Mouse (Mus musculus) heart, embryonic 12.5 days (tissue): ENCODE results near the gene Nek9. TPM values are rescaled to one million over a fixed set of nuclear protein-coding genes. Genes with fewer than 3 reads are reported as not detected.
A peak's percentile ranks its signal among the peaks of the same experiment; 100 is the strongest.

Source experiments
- ATAC-seq: fragments of 200-750 bp; cut with Nextera tagmentation; 2 replicates; pipeline ENCODE4 v1.8.0; 2017; ENCODE audit warnings: moderate TSS enrichment, moderate library complexity; ENCODE audit not compliant: insufficient number of reproducible peaks, low FRiP score
- H3K27ac ChIP-seq: fragments of 300-500 bp; sonication (generic); 2 replicates; pipeline ENCODE4 v1.5.1; 2016; ENCODE audit warnings: mild to moderate bottlenecking, moderate library complexity; ENCODE audit not compliant: poor library complexity, severe bottlenecking
- H3K27me3 ChIP-seq: fragments of 300-500 bp; sonication (generic); replicated peaks from 2 replicates; pipeline ENCODE4 v1.6.1; 2016; ENCODE audit warnings: mild to moderate bottlenecking, moderate library complexity
- H3K36me3 ChIP-seq: fragments of 300-500 bp; sonication (generic); 2 replicates; pipeline ENCODE4 v1.6.1; 2016; ENCODE audit warnings: mild to moderate bottlenecking, moderate library complexity
- H3K4me1 ChIP-seq: fragments of 300-500 bp; sonication (generic); replicated peaks from 2 replicates; pipeline ENCODE4 v1.6.1; 2016; ENCODE audit warnings: mild to moderate bottlenecking
- H3K4me2 ChIP-seq: fragments of 300-500 bp; sonication (generic); 2 replicates; pipeline ENCODE4 v1.6.1; 2016; ENCODE audit warnings: mild to moderate bottlenecking, moderate library complexity
- H3K4me3 ChIP-seq: fragments of 300-500 bp; sonication (generic); 2 replicates; pipeline ENCODE4 v1.5.1; 2016; ENCODE audit warnings: mild to moderate bottlenecking
- H3K9ac ChIP-seq: fragments of 300-500 bp; sonication (generic); 2 replicates; pipeline ENCODE4 v1.6.1; 2016; ENCODE audit warnings: mild to moderate bottlenecking, moderate library complexity
- H3K9me3 ChIP-seq: fragments of 300-500 bp; sonication (generic); replicated peaks from 2 replicates; pipeline ENCODE4 v1.6.1; 2016; ENCODE audit warnings: mild to moderate bottlenecking, moderate library complexity
- WGBS: fragments of 180-500 bp; shearing (Covaris S2); methylation state at CpG from one replicate; pipeline ENCODE4 v1.1.7; 2016; 5-methylcytosine and 5-hydroxymethylcytosine counted together
- polyA plus RNA-seq: library from polyadenylated mRNA; unstranded; fragments of >200 nt; fragmentation: Nextera tagmentation; extraction: Ambion mirVana; gene quantifications from 2 replicates; pipeline ENCODE4 v1.2.1, GENCODE M21; 2016

The Nek9 gene
- polyA plus RNA-seq, 1 experiment from 2014 or later = 33.8 TPM

DNA sequence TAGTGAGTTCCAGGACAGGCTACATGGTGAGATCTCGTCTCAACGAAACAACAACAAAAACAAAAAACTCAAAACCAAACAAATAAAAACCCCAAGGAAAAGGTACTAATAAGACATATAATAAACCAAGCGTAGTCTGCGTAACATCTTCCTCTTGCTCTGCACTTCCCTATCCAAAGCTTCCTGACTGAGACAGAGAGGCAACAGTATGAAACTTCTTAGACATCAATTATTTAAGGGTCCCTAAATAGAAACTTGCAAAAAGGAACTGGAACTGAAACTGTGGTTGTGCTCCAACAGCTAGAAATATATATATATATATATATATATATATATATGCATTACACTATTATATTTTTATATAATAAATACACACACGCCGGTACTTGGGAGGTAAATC is 6.4 kb upstream of the Nek9 start:
- 90% methylated on average over 6 of the region's 6 CpGs for WGBS
- Histone ChIP-seq H3K9ac (no peak overlapping the region), H3K36me3 (peaks cover 42% of the 10 kb centered on the region), H3K4me1 (peaks cover 19% of the 10 kb centered on the region), H3K4me2 (no peak overlapping the region), H3K9me3 (no peaks in the 10 kb centered on the region), H3K4me3 (no peak overlapping the region), H3K27me3 (no peaks in the 10 kb centered on the region), H3K27ac (no peak overlapping the region)
- ATAC-seq = no peak

DNA sequence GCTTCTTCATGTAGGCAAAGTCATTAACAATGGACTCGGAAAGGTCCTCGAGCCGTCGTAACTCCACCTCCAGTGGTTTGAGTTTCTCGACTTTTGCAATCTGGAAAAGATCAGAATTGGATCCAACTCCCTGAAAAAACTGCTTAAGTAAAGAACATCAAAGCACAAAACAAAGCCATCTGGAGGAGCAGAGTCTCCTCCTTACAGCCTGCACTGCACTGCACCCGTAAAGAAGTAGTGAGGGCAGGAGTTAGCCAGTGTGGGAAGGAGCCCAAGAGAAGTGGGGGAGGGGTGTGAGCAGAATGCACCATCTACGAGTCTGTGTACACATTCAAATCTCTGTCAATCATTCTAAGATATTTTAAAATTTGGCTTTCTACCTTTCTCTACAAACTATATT is 5.1 kb upstream of the Nek9 start:
- H3K27ac ChIP-seq = no peak overlapping the region
- WGBS = 79% methylated on average over 7 of the region's 7 CpGs
- ATAC-seq = no peak

DNA sequence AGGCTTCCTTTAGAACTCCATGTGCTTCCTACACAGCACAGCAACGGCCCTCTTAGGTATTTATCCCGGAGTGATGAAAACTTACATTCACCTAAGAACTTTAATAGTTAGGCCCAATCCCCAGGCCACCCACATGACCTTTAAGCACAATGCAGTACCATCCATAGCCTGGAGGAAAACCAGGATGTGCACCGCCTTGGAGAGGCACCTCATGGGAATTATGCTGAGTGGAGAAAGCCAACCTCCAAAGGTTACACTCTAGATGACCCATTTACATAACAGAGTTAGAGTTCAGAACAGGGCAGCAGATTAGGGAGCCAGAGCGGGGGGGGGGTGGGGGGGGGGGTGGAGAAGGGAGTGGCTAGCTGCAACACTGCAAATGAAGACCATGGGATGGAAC is 3.1 kb upstream of the Nek9 start:
- Histone ChIP-seq H3K9ac (no peak overlapping the region), H3K9me3 (no peaks in the 10 kb centered on the region), H3K27me3 (no peaks in the 10 kb centered on the region), H3K27ac (no peak overlapping the region), H3K36me3 (peaks cover 26% of the 10 kb centered on the region), H3K4me2 (no peak overlapping the region), H3K4me1 (peaks cover 26% of the 10 kb centered on the region), H3K4me3 (no peak overlapping the region)
- no peak for ATAC-seq
- WGBS = 84% methylated on average over 4 of the region's 4 CpGs

More for the DNA sequence above, 5.1 kb upstream of the Nek9 start:
- peaks cover 26% of the 10 kb centered on the region for H3K4me1 ChIP-seq
- H3K9ac ChIP-seq = no peak overlapping the region
- H3K36me3 ChIP-seq = peaks cover 39% of the 10 kb centered on the region
- H3K4me2 ChIP-seq = no peak overlapping the region
- no peak overlapping the region for H3K4me3 ChIP-seq
- no peaks in the 10 kb centered on the region for H3K9me3 ChIP-seq
- no peaks in the 10 kb centered on the region for H3K27me3 ChIP-seq

DNA sequence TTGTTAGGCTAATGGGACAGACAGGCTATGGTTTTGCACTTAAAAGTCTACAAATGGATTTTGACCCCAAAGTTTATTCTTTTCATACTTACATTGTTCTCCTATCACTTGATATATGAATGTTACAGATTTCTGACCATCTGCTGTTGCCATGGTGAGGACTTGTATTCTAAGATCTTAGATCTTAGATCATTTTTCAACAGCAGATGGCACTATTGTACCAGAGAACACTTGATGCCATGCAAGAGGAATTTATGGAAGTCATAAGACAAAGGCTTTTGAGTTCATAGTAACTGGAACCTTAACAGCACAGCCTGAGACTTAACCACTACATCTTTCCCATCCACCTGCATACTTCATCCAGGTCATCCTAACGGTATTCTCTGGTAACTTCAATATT is 2.0 kb upstream of the Nek9 start:
- no peak for ATAC-seq
- Histone ChIP-seq H3K27me3 (no peaks in the 10 kb centered on the region), H3K4me3 (no peak overlapping the region), H3K27ac (0 out of 2 replicates have a peak overlapping the region, but pooled peaks have one; percentile 6), H3K9ac (no peak overlapping the region), H3K9me3 (no peaks in the 10 kb centered on the region), H3K4me1 (peaks cover 31% of the 10 kb centered on the region), H3K4me2 (no peak overlapping the region), H3K36me3 (peaks cover 30% of the 10 kb centered on the region)
- WGBS = 55% methylated on average over 1 of the region's 1 CpGs

DNA sequence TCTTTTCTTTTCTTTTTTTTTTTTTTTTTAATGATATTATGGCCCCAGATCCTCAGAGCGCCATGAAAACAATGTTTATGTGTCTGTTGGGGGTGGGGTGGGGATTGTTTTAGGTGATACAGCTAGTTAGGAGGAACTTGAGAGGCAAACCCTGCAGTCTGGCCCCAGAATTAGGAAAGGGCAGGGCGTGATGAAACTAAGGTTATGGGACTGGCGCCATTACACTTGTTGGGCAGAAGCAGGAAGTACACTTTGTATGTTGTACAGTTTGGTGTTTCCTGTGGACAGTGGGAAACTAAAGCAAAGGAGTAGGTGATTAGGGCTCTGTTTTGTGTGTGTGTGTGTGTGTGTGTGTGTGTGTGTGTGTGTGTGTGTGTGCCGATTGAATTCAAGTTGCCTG is 785 bp upstream of the Nek9 start:
- Histone ChIP-seq H3K36me3 (peaks cover 35% of the 10 kb centered on the region), H3K9me3 (no peaks in the 10 kb centered on the region), H3K4me1 (peaks cover 31% of the 10 kb centered on the region), H3K4me2 (peak overlapping the region; percentile 76), H3K27me3 (no peaks in the 10 kb centered on the region), H3K4me3 (peak overlapping the region; percentile 91), H3K27ac (no peak overlapping the region), H3K9ac (0 out of 2 replicates have a peak overlapping the region, but pooled peaks have one; percentile 7)
- ATAC-seq = no peak
- WGBS = 34% methylated on average over 4 of the region's 4 CpGs

DNA sequence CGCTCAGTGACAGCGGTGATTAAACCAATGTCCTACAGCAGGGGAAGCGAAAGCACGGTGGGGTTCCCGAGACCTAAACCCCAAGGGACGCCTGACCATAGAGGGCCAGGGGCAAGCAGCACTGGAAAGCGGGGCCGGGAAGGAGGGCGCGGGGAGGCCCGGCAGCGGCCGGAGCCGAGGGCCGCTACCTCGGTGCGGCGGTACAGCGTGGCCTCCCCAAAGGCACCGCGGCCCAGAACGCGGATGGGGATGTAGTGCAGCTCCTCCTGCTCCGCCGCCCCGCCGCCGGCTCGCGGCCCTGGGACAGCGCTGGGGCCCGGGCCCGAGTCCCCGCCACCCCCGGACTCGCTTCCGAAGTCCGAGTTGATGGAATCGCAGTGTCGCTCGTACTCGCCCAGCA is 347 bp downstream of the Nek9 start:
- Histone ChIP-seq H3K27me3 (no peaks in the 10 kb centered on the region), H3K9ac (peak overlapping the region; percentile 99), H3K27ac (peak overlapping the region; percentile 95), H3K9me3 (no peaks in the 10 kb centered on the region), H3K36me3 (peaks cover 41% of the 10 kb centered on the region), H3K4me3 (peak overlapping the region; percentile 91), H3K4me1 (peaks cover 27% of the 10 kb centered on the region), H3K4me2 (peak overlapping the region; percentile 76)
- WGBS = 0% methylated on average over 29 of the region's 42 CpGs
- ATAC-seq = peak; percentile 65

DNA sequence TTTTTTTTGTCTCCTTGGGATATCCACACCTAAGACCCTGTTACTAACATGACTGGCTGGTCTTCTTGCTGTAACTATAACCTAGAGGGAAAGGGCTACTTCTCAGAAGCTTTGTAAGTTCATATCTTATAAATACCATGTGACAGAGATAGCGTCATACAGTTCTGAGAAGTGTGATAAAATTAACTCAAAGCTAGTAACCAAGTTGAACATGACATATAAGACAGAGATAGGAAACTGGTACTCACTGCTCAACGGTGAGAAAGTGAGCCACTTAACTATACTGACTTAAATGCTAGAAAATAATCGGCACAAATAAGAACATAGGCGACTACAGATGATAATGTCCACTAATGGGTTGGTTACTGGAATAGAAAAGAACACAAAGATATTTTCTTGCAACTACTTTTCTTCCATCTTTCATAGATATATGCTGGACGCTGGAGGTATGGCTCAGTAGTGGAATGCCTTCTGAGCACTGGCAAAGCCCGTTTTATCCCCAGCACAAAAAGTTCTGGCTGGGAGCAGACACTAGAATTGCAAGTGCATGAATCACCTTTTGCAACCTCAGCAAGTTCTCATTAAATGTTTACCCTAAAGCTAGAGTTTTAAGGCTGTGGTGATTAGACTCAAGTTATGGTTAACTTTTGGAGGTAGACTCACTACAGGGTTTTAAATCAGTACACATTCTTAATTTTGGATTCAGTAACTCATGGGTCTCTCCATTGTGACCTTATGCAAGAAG is 1.4 kb downstream of the Nek9 start:
- Histone ChIP-seq H3K9me3 (no peaks in the 10 kb centered on the region), H3K4me3 (peak overlapping the region; percentile 91; the same call in 1 of the 2 replicates), H3K27me3 (no peaks in the 10 kb centered on the region), H3K4me1 (peaks cover 27% of the 10 kb centered on the region), H3K36me3 (peaks cover 44% of the 10 kb centered on the region), H3K27ac (no peak overlapping the region), H3K9ac (peak overlapping the region; percentile 14; the same call in 1 of the 2 replicates), H3K4me2 (peak overlapping the region; percentile 76)
- no peak for ATAC-seq
- WGBS = 57% methylated on average over 6 of the region's 6 CpGs

DNA sequence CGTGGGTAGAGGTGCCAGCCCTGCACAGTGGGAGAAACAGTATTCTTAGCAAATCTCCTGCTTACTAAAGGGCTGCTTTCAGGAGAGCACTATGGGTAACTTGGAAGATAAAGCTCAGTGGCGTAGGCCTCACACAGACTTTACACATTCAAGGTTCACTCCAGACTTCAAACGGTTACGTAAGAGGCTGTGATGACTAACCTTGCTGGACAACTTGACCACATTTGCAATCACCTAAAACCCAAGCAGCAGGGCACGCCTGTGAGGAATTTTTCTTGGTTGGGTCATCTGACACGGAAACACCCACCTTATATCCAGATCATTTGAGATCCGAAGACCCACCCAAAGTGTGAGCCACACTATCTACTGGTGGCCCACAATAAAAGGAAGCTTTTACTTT is 9.0 kb downstream of the Nek9 start:
- 88% methylated on average over 7 of the region's 7 CpGs for WGBS
- Histone ChIP-seq H3K9ac (no peak overlapping the region), H3K9me3 (no peaks in the 10 kb centered on the region), H3K27me3 (no peaks in the 10 kb centered on the region), H3K27ac (no peak overlapping the region), H3K4me2 (no peak overlapping the region), H3K4me1 (no peaks in the 10 kb centered on the region), H3K36me3 (peaks cover 82% of the 10 kb centered on the region), H3K4me3 (no peak overlapping the region)
- ATAC-seq = no peak

DNA sequence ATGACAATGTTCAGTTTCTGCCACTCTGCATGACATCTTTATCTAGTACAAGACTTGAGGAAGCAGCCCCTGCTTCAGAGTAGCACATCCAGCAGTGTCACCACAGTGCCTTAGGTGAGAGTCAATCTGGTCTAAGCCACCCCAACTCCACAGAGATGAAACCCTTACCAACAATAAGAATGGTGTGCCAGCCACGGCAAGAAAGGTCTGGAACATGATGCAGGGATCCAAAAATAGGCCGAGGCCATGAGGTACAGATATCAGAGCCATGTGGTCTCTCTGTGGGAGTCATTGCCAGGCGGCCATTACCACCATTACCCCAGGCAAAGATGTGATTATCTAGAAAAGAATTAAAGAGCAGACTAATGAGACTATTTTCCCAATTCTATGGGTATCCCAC is 30.5 kb downstream of the Nek9 start:
- no peak for ATAC-seq
- Histone ChIP-seq H3K9ac (no peak overlapping the region), H3K4me3 (no peak overlapping the region), H3K27me3 (no peaks in the 10 kb centered on the region), H3K4me2 (no peak overlapping the region), H3K36me3 (peaks cover 96% of the 10 kb centered on the region), H3K27ac (no peak overlapping the region), H3K9me3 (no peaks in the 10 kb centered on the region), H3K4me1 (peaks cover 7% of the 10 kb centered on the region)
- 44% methylated on average over 3 of the region's 3 CpGs for WGBS

DNA sequence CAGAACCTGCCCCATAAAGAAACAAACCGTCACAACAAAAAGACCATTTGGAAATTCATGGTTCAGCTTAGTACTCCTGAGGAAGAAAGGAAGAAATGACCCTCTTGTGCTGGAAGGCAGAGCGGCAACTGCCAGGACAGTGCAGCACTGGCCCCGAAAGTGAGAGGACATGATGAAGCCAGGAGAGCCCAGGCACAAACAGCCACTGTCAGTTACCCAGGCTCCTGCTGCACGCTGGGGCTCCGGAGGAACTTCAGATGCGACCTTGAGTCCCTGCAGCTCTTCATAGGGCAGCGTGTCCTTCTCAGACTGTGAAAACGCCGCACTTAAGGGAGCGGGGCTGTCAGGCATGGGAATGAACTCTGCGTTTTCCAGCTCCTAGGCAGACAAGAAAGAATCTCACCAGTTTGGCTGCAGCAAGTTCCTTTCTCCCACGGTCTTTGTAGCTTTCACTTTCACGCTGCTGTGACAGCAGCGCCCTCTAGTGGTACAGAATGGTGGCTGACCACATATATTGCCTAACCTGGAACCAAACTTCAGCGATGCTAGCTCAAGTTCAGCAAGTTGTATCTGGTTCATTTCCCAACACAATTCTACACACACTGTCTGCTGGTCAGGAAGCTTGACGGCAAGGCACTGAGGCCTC is 33.8 kb downstream of the Nek9 start:
- H3K4me3 ChIP-seq = peak overlapping the region; percentile 18; the same call in 1 of the 2 replicates
- peak; percentile 44 for ATAC-seq
- no peaks in the 10 kb centered on the region for H3K27me3 ChIP-seq
- WGBS = 43% methylated on average over 16 of the region's 16 CpGs
- peaks cover 7% of the 10 kb centered on the region for H3K4me1 ChIP-seq
- peak overlapping the region; percentile 44; the same call in 1 of the 2 replicates for H3K27ac ChIP-seq
- peak overlapping the region; percentile 53; the same call in 1 of the 2 replicates for H3K9ac ChIP-seq
- H3K9me3 ChIP-seq = no peaks in the 10 kb centered on the region
- peaks cover 94% of the 10 kb centered on the region for H3K36me3 ChIP-seq
- peak overlapping the region; percentile 51 for H3K4me2 ChIP-seq

DNA sequence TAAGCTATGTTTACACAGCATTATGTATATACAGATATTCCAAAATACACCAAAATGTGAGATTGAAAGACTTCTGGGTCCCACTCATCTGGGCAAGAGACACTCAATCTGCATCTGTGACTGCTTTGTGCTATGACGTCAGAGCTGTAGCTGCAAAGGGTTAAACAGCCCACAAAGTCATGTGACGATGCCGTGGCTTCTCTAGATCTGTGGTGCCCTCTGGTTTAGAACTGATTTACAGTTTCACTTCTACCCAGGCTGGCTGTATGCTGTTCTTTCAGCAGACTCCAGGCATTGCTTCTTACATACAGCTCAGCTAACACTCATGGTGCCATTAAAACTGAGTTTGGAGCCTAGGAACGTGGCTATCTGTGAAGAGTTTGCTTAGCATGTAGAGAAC is 34.4 kb downstream of the Nek9 start:
- H3K4me3 ChIP-seq = no peak overlapping the region
- no peak overlapping the region for H3K27ac ChIP-seq
- no peaks in the 10 kb centered on the region for H3K27me3 ChIP-seq
- no peaks in the 10 kb centered on the region for H3K9me3 ChIP-seq
- H3K4me2 ChIP-seq = no peak overlapping the region
- peaks cover 7% of the 10 kb centered on the region for H3K4me1 ChIP-seq
- peaks cover 94% of the 10 kb centered on the region for H3K36me3 ChIP-seq
- 72% methylated on average over 4 of the region's 4 CpGs for WGBS
- 0 out of 2 replicates have a peak overlapping the region, but pooled peaks have one; percentile 53 for H3K9ac ChIP-seq
- no peak for ATAC-seq
